Mouse (Mus musculus): ENCODE measurements around the gene Zfp592. TPM values are rescaled to one million over a fixed set of nuclear protein-coding genes. Genes with fewer than 3 reads are reported as not detected.

Gene Zfp592
- polyA plus RNA-seq (2011; ENCODE audit: insufficient read length, low read depth, missing spikeins), result 20.1 and 26.5 TPM in 2 replicates

DNA sequence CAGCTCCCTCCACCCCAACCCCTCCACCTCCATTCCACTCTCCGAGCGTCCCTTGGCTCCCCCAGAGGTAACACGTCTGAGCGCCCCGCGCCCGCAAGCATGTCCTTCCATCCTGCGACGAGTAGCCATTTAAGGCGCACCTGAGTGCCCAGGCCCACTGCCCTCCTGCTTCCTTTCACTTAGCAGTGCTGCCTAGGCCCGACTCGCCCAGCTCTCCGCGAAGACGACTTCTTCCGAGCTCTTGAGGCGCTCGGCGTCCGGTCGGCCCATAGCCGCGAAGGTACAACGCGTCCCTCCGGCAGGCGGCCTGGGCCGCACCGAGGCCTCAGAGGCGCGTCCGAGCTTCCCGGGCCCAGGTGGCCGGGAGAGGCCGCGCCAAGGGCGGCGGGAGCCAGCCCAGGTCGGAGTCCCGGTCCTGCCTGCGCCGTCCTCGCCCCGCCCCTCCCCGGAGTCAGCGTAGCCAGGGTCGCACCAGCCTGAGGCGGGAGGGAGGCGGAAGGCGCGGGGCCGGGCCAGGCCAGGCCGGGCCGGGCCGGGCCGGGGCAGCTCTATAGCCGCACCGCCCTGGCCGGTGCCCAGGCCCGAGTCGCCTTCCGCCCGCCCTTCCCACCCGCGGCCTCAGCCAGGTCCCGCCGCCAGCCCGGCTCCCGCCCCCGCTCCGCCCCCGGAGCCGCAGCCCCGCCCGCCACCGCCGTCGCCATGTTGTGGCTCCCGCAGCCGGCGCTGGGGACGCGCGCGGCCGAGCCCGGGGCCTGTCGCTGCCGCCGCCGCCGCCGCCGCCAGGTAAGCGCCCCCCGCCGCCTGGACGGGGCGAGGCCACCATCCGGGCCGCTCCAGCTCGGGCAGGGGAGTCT, at the start of gene Zfp592:
Gene Zfp592, plus strand, starts transcription at position 702 of the 854 bp plus-strand sequence.
- TF ChIP-seq POLR2A (IDR thresholded peaks at IDR 0.05; ENCODE audit: low read depth, low read length), result peak; percentile 64
- TF ChIP-seq CTCF (IDR thresholded peaks at IDR 0.05; ENCODE audit: borderline replicate concordance, insufficient read depth, low read length), result no peak
- peaks cover 6% of the 10 kb centered on the region; the same call in 1 of the 2 replicates for H3K4me1 ChIP-seq (ENCODE audit: control insufficient read depth, insufficient read depth, low read length)
- peak within 1 kb of the TSS; percentile 85 for H3K4me3 ChIP-seq (ENCODE audit: insufficient read depth, low read length)
- H3K27ac ChIP-seq (ENCODE audit: insufficient read depth, low read length), result peak within 1 kb of the TSS; percentile 67

- H3K4me3 ChIP-seq (ENCODE audit: insufficient read depth, low read length), result peak within 1 kb of the TSS; percentile 77
- peak within 1 kb of the TSS; percentile 86 for H3K27ac ChIP-seq (ENCODE audit: insufficient read depth, low read length)
- TF ChIP-seq CTCF (IDR thresholded peaks at IDR 0.05; ENCODE audit: borderline replicate concordance, insufficient read depth, low read length), result no peak
- TF ChIP-seq POLR2A (IDR thresholded peaks at IDR 0.05; ENCODE audit: low read depth, low read length), result peak; percentile 89
- H3K4me1 ChIP-seq (ENCODE audit: control insufficient read depth, insufficient read depth, low read length), result peaks cover 10% of the 10 kb centered on the region; the same call in 1 of the 2 replicates
Observed at GRCm38 (mm10) chr7:80947445-80948350, 45.8 kb upstream of the Zfp592 start, which contains the start of gene Sec11a. TSS of gene Sec11a (minus strand) at chr7:80947780.

DNA sequence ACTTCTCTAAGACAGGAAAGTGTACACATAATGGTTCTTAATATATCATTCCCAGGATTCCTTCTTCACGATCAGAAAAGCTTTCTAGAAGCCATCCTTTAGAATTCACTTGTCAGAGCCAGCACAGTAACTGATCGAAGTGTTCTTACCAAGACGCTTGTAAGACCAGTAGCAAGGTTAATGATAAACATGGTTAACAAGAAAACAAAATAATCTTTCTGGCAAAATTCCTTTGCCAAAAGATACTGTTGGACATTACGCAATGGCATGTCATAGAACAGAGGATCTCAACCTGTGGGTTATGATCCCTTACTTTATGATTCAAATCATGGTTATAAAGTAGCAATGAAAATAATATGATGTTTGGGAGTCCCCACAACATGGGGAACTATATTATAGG, 42.0 kb upstream of the Zfp592 start:
- no peak overlapping the region for H3K27ac ChIP-seq (ENCODE audit: insufficient read depth, low read length)
- H3K4me1 ChIP-seq (ENCODE audit: control insufficient read depth, insufficient read depth, low read length), result no peaks in the 10 kb centered on the region
- no peak for TF ChIP-seq CTCF (IDR thresholded peaks at IDR 0.05; ENCODE audit: borderline replicate concordance, insufficient read depth, low read length)
- no peak for TF ChIP-seq POLR2A (IDR thresholded peaks at IDR 0.05; ENCODE audit: low read depth, low read length)
- no peak overlapping the region for H3K4me3 ChIP-seq (ENCODE audit: insufficient read depth, low read length)

GRCm38 (mm10) chr7:80952140-80952539, 41.3 kb upstream of the Zfp592 start:
- no peak overlapping the region for H3K4me3 ChIP-seq (ENCODE audit: insufficient read depth, low read length)
- no peaks in the 10 kb centered on the region for H3K4me1 ChIP-seq (ENCODE audit: control insufficient read depth, insufficient read depth, low read length)
- H3K27ac ChIP-seq (ENCODE audit: insufficient read depth, low read length), result no peak overlapping the region
- no peak for TF ChIP-seq CTCF (IDR thresholded peaks at IDR 0.05; ENCODE audit: borderline replicate concordance, insufficient read depth, low read length)
- TF ChIP-seq POLR2A (IDR thresholded peaks at IDR 0.05; ENCODE audit: low read depth, low read length), result no peak

DNA sequence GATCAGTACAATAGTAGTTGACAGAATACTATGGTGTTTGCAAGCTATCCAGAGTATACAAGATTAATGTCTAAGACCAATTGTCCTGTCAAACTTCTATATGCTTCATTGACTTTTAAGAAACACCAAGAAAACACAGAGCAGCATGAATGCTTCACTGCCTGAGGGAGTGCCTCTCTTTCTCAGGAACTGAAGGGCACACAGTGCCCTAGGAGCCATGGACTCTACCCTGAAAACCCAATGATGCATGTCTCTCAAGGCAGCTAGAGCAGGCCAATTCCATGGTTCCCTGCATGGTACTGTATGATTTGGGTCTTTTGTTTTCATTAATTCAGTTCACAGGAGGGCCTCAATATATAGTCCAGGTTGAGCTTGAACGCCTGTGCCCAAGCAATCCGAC, 39.2 kb upstream of the Zfp592 start:
- no peak overlapping the region for H3K4me3 ChIP-seq (ENCODE audit: insufficient read depth, low read length)
- no peaks in the 10 kb centered on the region for H3K4me1 ChIP-seq (ENCODE audit: control insufficient read depth, insufficient read depth, low read length)
- H3K27ac ChIP-seq (ENCODE audit: insufficient read depth, low read length), result no peak overlapping the region
- no peak for TF ChIP-seq POLR2A (IDR thresholded peaks at IDR 0.05; ENCODE audit: low read depth, low read length)
- TF ChIP-seq CTCF (IDR thresholded peaks at IDR 0.05; ENCODE audit: borderline replicate concordance, insufficient read depth, low read length), result no peak

DNA sequence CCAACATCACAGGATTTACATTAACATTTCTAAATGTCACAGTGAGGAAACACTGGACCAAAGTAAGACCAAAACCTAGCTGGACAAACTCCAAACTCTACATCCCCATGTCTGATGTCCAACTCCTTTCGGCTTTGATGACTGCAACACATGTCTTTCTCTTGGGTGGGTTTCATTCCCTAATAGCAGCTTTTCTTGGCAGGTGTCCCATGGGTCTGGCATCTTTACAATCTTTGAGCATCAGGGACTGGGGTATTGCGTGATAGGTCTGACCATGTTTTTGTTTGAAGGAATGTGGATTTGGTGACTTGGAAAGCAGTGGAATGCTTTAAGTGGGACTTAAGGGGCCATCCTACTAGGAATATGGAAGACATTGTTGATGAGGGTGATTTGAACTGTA, 36.6 kb upstream of the Zfp592 start:
- Histone ChIP-seq H3K4me1 (ENCODE audit: control insufficient read depth, insufficient read depth, low read length) (no peaks in the 10 kb centered on the region), H3K4me3 (ENCODE audit: insufficient read depth, low read length) (no peak overlapping the region), H3K27ac (ENCODE audit: insufficient read depth, low read length) (no peak overlapping the region)
- no peak for TF ChIP-seq CTCF (IDR thresholded peaks at IDR 0.05; ENCODE audit: borderline replicate concordance, insufficient read depth, low read length)
- TF ChIP-seq POLR2A (IDR thresholded peaks at IDR 0.05; ENCODE audit: low read depth, low read length), result no peak

GRCm38 (mm10) chr7:80959003-80959402, 34.5 kb upstream of the Zfp592 start:
- H3K4me1 ChIP-seq (ENCODE audit: control insufficient read depth, insufficient read depth, low read length), result no peaks in the 10 kb centered on the region
- H3K4me3 ChIP-seq (ENCODE audit: insufficient read depth, low read length), result no peak overlapping the region
- TF ChIP-seq CTCF (IDR thresholded peaks at IDR 0.05; ENCODE audit: borderline replicate concordance, insufficient read depth, low read length), result no peak
- no peak for TF ChIP-seq POLR2A (IDR thresholded peaks at IDR 0.05; ENCODE audit: low read depth, low read length)
- no peak overlapping the region for H3K27ac ChIP-seq (ENCODE audit: insufficient read depth, low read length)

GRCm38 (mm10) chr7:80962799-80963198, 30.7 kb upstream of the Zfp592 start:
- Histone ChIP-seq H3K4me3 (ENCODE audit: insufficient read depth, low read length) (no peak overlapping the region), H3K27ac (ENCODE audit: insufficient read depth, low read length) (no peak overlapping the region), H3K4me1 (ENCODE audit: control insufficient read depth, insufficient read depth, low read length) (no peaks in the 10 kb centered on the region)
- TF ChIP-seq POLR2A (IDR thresholded peaks at IDR 0.05; ENCODE audit: low read depth, low read length) (no peak), CTCF (IDR thresholded peaks at IDR 0.05; ENCODE audit: borderline replicate concordance, insufficient read depth, low read length) (no peak)

GRCm38 (mm10) chr7:80970913-80971312, 22.6 kb upstream of the Zfp592 start:
- TF ChIP-seq CTCF (IDR thresholded peaks at IDR 0.05; ENCODE audit: borderline replicate concordance, insufficient read depth, low read length) (no peak), POLR2A (IDR thresholded peaks at IDR 0.05; ENCODE audit: low read depth, low read length) (no peak)
- no peak overlapping the region for H3K27ac ChIP-seq (ENCODE audit: insufficient read depth, low read length)
- H3K4me1 ChIP-seq (ENCODE audit: control insufficient read depth, insufficient read depth, low read length), result no peaks in the 10 kb centered on the region
- no peak overlapping the region for H3K4me3 ChIP-seq (ENCODE audit: insufficient read depth, low read length)

Data from embryonic fibroblast, embryonic 13.5 days (primary cell).